Mouse (Mus musculus): ENCODE data around the gene Zfp978. TPM values are rescaled to one million over a fixed set of nuclear protein-coding genes. Genes with fewer than 3 reads are reported as not detected.
"Not testable (repeated sequence)": the region's sequence is repeated elsewhere in the genome, so short reads cannot be mapped to it uniquely, and the experiment has no call there.

The Zfp978 gene
- polyA plus RNA-seq, 1 experiment from 2014 or later = 0.26 TPM

GRCm38 (mm10) chr4:147369564-147369963, 8.5 kb downstream of the Zfp978 start:
- not testable (repeated sequence) for H3K36me3 ChIP-seq (ENCODE audit: control insufficient read depth, insufficient read depth, low read length); H3K9me3 ChIP-seq (ENCODE audit: control insufficient read depth, low read depth, low read length); H3K4me2 ChIP-seq (replicated peaks; ENCODE audit: low read depth, low read length); H3K4me3 ChIP-seq (ENCODE audit: low read depth, low read length); H3K4me1 ChIP-seq (ENCODE audit: control insufficient read depth, insufficient read depth, low read length); H3K27ac ChIP-seq (ENCODE audit: low read length); H3K9ac ChIP-seq (replicated peaks; ENCODE audit: low read depth, low read length); H3K27me3 ChIP-seq (ENCODE audit: control insufficient read depth, insufficient read depth, low read length)
- WGBS = no CpG with 5 or more reads among the region's 2 CpGs
- peak; percentile 63 for ATAC-seq (ENCODE audit: insufficient number of reproducible peaks, insufficient read depth, low FRiP score, low read depth)

DNA sequence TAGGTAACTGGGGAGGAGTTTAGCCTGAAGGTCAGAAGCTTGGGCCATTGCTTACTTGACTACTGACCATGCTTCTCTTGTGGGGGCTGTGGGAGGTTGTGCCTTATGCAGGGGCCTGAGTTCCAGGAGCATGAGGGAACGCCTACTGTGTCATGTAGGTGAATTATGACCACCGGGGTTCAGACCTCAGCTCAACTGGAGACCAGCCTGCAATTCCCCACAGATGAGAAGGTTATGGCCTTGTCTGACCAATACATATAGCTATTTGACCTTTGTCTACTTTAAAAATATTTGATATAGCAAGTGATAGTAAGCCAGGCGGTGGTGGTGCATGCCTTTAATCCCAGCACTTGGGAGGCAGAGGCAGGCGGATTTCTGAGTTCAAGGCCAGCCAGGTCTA, 22.1 kb downstream of the Zfp978 start:
- not testable (repeated sequence) for H3K36me3 ChIP-seq (ENCODE audit: control insufficient read depth, insufficient read depth, low read length); H3K27me3 ChIP-seq (ENCODE audit: control insufficient read depth, insufficient read depth, low read length); H3K9me3 ChIP-seq (ENCODE audit: control insufficient read depth, low read depth, low read length); ATAC-seq (ENCODE audit: insufficient number of reproducible peaks, insufficient read depth, low FRiP score, low read depth); H3K9ac ChIP-seq (replicated peaks; ENCODE audit: low read depth, low read length); H3K27ac ChIP-seq (ENCODE audit: low read length); H3K4me2 ChIP-seq (replicated peaks; ENCODE audit: low read depth, low read length); H3K4me1 ChIP-seq (ENCODE audit: control insufficient read depth, insufficient read depth, low read length); H3K4me3 ChIP-seq (ENCODE audit: low read depth, low read length)
- WGBS = 86% methylated on average over 2 of the region's 4 CpGs

DNA sequence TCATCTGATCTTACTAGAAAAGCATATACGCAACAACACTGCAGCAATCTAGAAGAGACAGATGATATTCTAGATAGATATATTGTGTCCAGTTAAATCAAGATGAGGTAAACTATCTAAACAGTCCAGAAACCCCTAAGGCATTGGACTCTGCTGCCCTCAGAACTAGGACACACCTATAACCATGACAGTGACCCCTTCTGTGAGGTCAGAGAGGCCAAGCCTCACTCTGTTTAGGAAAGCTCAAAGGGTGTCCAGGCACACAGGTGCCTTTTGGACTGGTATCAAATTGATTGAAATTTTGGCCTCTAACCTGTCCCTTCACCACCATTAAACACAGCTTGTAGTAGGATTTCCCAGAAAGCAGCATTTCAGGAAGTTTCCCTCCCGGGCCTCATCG, 36.1 kb downstream of the Zfp978 start:
- not testable (repeated sequence) for H3K27me3 ChIP-seq (ENCODE audit: control insufficient read depth, insufficient read depth, low read length); ATAC-seq (ENCODE audit: insufficient number of reproducible peaks, insufficient read depth, low FRiP score, low read depth); H3K4me1 ChIP-seq (ENCODE audit: control insufficient read depth, insufficient read depth, low read length); H3K36me3 ChIP-seq (ENCODE audit: control insufficient read depth, insufficient read depth, low read length); H3K4me3 ChIP-seq (ENCODE audit: low read depth, low read length); H3K4me2 ChIP-seq (replicated peaks; ENCODE audit: low read depth, low read length); H3K27ac ChIP-seq (ENCODE audit: low read length); H3K9ac ChIP-seq (replicated peaks; ENCODE audit: low read depth, low read length)
- peaks cover 22% of the 10 kb centered on the region for H3K9me3 ChIP-seq (ENCODE audit: control insufficient read depth, low read depth, low read length)
- 95% methylated on average over 3 of the region's 3 CpGs for WGBS

- H3K4me1 ChIP-seq (ENCODE audit: control insufficient read depth, insufficient read depth, low read length); H3K4me3 ChIP-seq (ENCODE audit: low read depth, low read length); H3K9ac ChIP-seq (replicated peaks; ENCODE audit: low read depth, low read length); H3K36me3 ChIP-seq (ENCODE audit: control insufficient read depth, insufficient read depth, low read length); H3K27me3 ChIP-seq (ENCODE audit: control insufficient read depth, insufficient read depth, low read length); H3K27ac ChIP-seq (ENCODE audit: low read length); ATAC-seq (ENCODE audit: insufficient number of reproducible peaks, insufficient read depth, low FRiP score, low read depth); H3K4me2 ChIP-seq (replicated peaks; ENCODE audit: low read depth, low read length): not testable (repeated sequence)
- WGBS = 76% methylated on average over 6 of the region's 6 CpGs
- peaks cover 27% of the 10 kb centered on the region for H3K9me3 ChIP-seq (ENCODE audit: control insufficient read depth, low read depth, low read length)
Observed at GRCm38 (mm10) chr4:147397934-147398682, 37.0 kb downstream of the Zfp978 start.

GRCm38 (mm10) chr4:147398741-147399140, 37.6 kb downstream of the Zfp978 start:
- H3K4me2 ChIP-seq (replicated peaks; ENCODE audit: low read depth, low read length); H3K27ac ChIP-seq (ENCODE audit: low read length); ATAC-seq (ENCODE audit: insufficient number of reproducible peaks, insufficient read depth, low FRiP score, low read depth); H3K4me3 ChIP-seq (ENCODE audit: low read depth, low read length); H3K27me3 ChIP-seq (ENCODE audit: control insufficient read depth, insufficient read depth, low read length); H3K4me1 ChIP-seq (ENCODE audit: control insufficient read depth, insufficient read depth, low read length); H3K9ac ChIP-seq (replicated peaks; ENCODE audit: low read depth, low read length); H3K36me3 ChIP-seq (ENCODE audit: control insufficient read depth, insufficient read depth, low read length): not testable (repeated sequence)
- peaks cover 32% of the 10 kb centered on the region for H3K9me3 ChIP-seq (ENCODE audit: control insufficient read depth, low read depth, low read length)
- 91% methylated on average over 1 of the region's 1 CpGs for WGBS

- H3K4me2 ChIP-seq (replicated peaks; ENCODE audit: low read depth, low read length); H3K36me3 ChIP-seq (ENCODE audit: control insufficient read depth, insufficient read depth, low read length); ATAC-seq (ENCODE audit: insufficient number of reproducible peaks, insufficient read depth, low FRiP score, low read depth); H3K27me3 ChIP-seq (ENCODE audit: control insufficient read depth, insufficient read depth, low read length); H3K4me3 ChIP-seq (ENCODE audit: low read depth, low read length); H3K9ac ChIP-seq (replicated peaks; ENCODE audit: low read depth, low read length); H3K27ac ChIP-seq (ENCODE audit: low read length); H3K4me1 ChIP-seq (ENCODE audit: control insufficient read depth, insufficient read depth, low read length): not testable (repeated sequence)
- H3K9me3 ChIP-seq (ENCODE audit: control insufficient read depth, low read depth, low read length) = peaks cover 40% of the 10 kb centered on the region
- WGBS = 75% methylated on average over 3 of the region's 3 CpGs
Observed at GRCm38 (mm10) chr4:147399505-147399904, 38.4 kb downstream of the Zfp978 start.

DNA sequence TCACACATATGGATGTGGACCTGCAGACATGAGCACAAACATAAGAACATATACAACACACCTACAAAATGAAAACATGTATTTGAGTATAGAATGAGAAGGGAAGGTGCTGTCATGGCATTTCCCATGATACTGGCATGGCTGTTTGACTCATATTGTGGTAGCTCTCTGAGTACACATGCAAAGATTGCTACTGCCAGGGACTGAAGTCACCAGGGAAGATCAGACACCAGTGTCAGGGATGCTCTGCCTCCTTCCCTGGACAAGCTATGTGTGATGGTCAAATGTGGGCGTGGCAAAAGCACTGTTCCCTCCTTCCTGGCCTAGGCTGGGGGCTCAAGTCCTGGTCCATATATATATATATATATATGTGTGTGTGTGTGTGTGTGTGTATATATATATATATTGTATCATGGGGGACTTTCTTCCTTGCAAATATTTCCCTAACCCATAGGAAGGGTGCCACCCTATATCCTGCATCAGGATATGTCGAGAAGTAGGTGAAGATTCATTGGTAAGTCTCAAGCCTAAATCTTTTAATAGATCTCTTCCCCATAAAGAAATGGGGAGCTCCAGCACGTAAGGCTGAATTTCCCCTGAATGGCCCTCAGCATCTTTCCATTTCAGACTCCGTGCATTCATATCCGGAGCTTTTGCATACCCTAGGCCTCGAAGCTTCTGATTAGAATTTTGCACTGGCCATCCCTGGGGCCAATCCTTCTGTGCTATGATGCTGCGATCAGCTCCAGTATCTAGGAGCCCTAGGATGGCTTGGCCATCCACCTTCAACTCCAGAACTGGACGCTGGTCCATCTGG, 39.1 kb downstream of the Zfp978 start:
- not testable (repeated sequence) for H3K9ac ChIP-seq (replicated peaks; ENCODE audit: low read depth, low read length); H3K4me1 ChIP-seq (ENCODE audit: control insufficient read depth, insufficient read depth, low read length); H3K4me2 ChIP-seq (replicated peaks; ENCODE audit: low read depth, low read length); H3K27ac ChIP-seq (ENCODE audit: low read length); H3K36me3 ChIP-seq (ENCODE audit: control insufficient read depth, insufficient read depth, low read length); H3K4me3 ChIP-seq (ENCODE audit: low read depth, low read length); H3K27me3 ChIP-seq (ENCODE audit: control insufficient read depth, insufficient read depth, low read length)
- WGBS = 84% methylated on average over 8 of the region's 8 CpGs
- peak; percentile 58; the same call in 1 of the 2 replicates for ATAC-seq (ENCODE audit: insufficient number of reproducible peaks, insufficient read depth, low FRiP score, low read depth)
- H3K9me3 ChIP-seq (ENCODE audit: control insufficient read depth, low read depth, low read length) = peaks cover 41% of the 10 kb centered on the region

- H3K9me3 ChIP-seq (ENCODE audit: control insufficient read depth, low read depth, low read length) = peaks cover 41% of the 10 kb centered on the region
Observed at GRCm38 (mm10) chr4:147400848-147401715, 40.0 kb downstream of the Zfp978 start.

More at GRCm38 (mm10) chr4:147400848-147401715, 40.0 kb downstream of the Zfp978 start:
- not testable (repeated sequence) for ATAC-seq (ENCODE audit: insufficient number of reproducible peaks, insufficient read depth, low FRiP score, low read depth); H3K4me2 ChIP-seq (replicated peaks; ENCODE audit: low read depth, low read length); H3K27me3 ChIP-seq (ENCODE audit: control insufficient read depth, insufficient read depth, low read length); H3K36me3 ChIP-seq (ENCODE audit: control insufficient read depth, insufficient read depth, low read length); H3K4me3 ChIP-seq (ENCODE audit: low read depth, low read length); H3K4me1 ChIP-seq (ENCODE audit: control insufficient read depth, insufficient read depth, low read length); H3K9ac ChIP-seq (replicated peaks; ENCODE audit: low read depth, low read length); H3K27ac ChIP-seq (ENCODE audit: low read length)
- 84% methylated on average over 15 of the region's 17 CpGs for WGBS

Measured in stomach, embryonic 14.5 days (tissue).